In genomic region chr16:44173155-44173941, GRCm38 (mm10) we compare ENCODE assay signal across 8 mouse cellular contexts. TPM values are rescaled to one million over a fixed set of nuclear protein-coding genes. Genes with fewer than 3 reads are reported as not detected.
DNase-seq lines count a peak whose midpoint lies in the region; ATAC-seq lines count a peak whose summit lies in the region.

TSS of gene Usf3 (plus strand) at chr16:44173246.

- peak in 1 of 2 experiments; percentile 13; a peak in 1 of 4 replicates for ATAC-seq in hematopoietic stem cell, adult 5-6 weeks (replicated peaks in 1 of 2; ENCODE audit: insufficient read depth in 1 of 2, low FRiP score in 2 of 2, low TSS enrichment in 1 of 2, low read depth in 1 of 2, poor library complexity in 2 of 2, severe bottlenecking in 2 of 2)
- peak; percentile 81 for ATAC-seq in lung, embryonic 15.5 days (ENCODE audit: borderline replicate concordance, extremely low read depth, low FRiP score, low TSS enrichment)

- H3K27ac ChIP-seq in lung, embryonic 15.5 days: peak within 1 kb of the TSS; percentile 96

- H3K9me3 ChIP-seq in lung, embryonic 15.5 days: no peaks in the 10 kb centered on the region

- WGBS in lung, embryonic 15.5 days: 0% methylated on average over 32 of the region's 77 CpGs

- H3K4me3 ChIP-seq in lung, embryonic 15.5 days: peak within 1 kb of the TSS; percentile 86

- peak; percentile 25 for DNase-seq in MN1 (ENCODE audit: low spot score)
- peak; percentile 78 for DNase-seq in cerebellum, adult 11-12 months
- peak in 1 of 2 experiments; percentile 32 for DNase-seq in frontal cortex, adult 2 months (ENCODE audit: extremely low spot score in 1 of 2, low spot score in 1 of 2)
- DNase-seq in layer of hippocampus, adult 9-11 months: peak; percentile 47
- peak; percentile 31 for DNase-seq in ovary, adult 18-20 months (ENCODE audit: low spot score)
- peak; percentile 79 for DNase-seq in thymus, postnatal 14 days

- H3K4me2 ChIP-seq in lung, embryonic 15.5 days: peak within 1 kb of the TSS; percentile 79

- H3K4me1 ChIP-seq in lung, embryonic 15.5 days: peaks cover 16% of the 10 kb centered on the region

- peak within 1 kb of the TSS; percentile 95 for H3K9ac ChIP-seq in lung, embryonic 15.5 days

- H3K27me3 ChIP-seq in lung, embryonic 15.5 days: no peaks in the 10 kb centered on the region

- H3K36me3 ChIP-seq in lung, embryonic 15.5 days: no peaks in the 10 kb centered on the region

RNA-seq across cellular contexts. Expression of gene Usf3, which starts in this region (rescaled TPM):
- polyA plus RNA-seq in frontal cortex, adult 2 months (2012; rRNA removed): 14.0 and 14.9 TPM in 2 replicates
- total RNA-seq in hematopoietic stem cell, adult 5-6 weeks (2017): 13.5 and 16.1 TPM in 2 replicates
- polyA plus RNA-seq in lung, embryonic 15.5 days (2015; fragmentation: Nextera tagmentation; extraction: Ambion mirVana): 3.3 and 3.6 TPM in 2 replicates
